Comparison of ENCODE assay signal across 29 mouse cellular contexts in genomic region chr10:67851079-67851478, GRCm38 (mm10).
DNase-seq lines count a peak whose midpoint lies in the region; ATAC-seq and TF ChIP-seq lines count a peak whose summit lies in the region.
"Had no signal": no experiment of that assay in that cellular context is flagged by ENCODE, and none has a peak within 500 bp of the region (broad histone marks: within the 10 kb centered on the region; RNA-seq: fewer than 3 reads in every experiment).

No protein-coding gene starts in this region.

- H3K4me3 ChIP-seq in kidney, embryonic 14.5 days (ENCODE audit: low read length), result no peak overlapping the region
- H3K4me3 ChIP-seq in midbrain, embryonic 11.5 days (ENCODE audit: low read depth, low read length), result no peak overlapping the region
- no peak overlapping the region for H3K4me3 ChIP-seq in midbrain, postnatal 0 days (ENCODE audit: low read depth, low read length)
- no peak overlapping the region for H3K4me3 ChIP-seq in embryonic facial prominence, embryonic 10.5 days
- no peak overlapping the region for H3K4me3 ChIP-seq in stomach, postnatal 0 days (ENCODE audit: low read depth, low read length)
- H3K4me3 ChIP-seq: embryonic facial prominence, embryonic 12.5 days; forebrain, embryonic 15.5 days; heart, adult 2 months; heart, embryonic 13.5 days; hindbrain, embryonic 15.5 days; intestine, embryonic 15.5 days; kidney, embryonic 15.5 days; limb, embryonic 13.5 days; liver, embryonic 12.5 days; lung, embryonic 15.5 days; midbrain, embryonic 13.5 days; neural tube, embryonic 12.5 days had no signal

- DNase-seq in kidney, adult 11 months, result no peak
- DNase-seq in midbrain, embryonic 11.5 days (ENCODE audit: low spot score, missing footprints), result no peak
- DNase-seq in midbrain, postnatal 0 days (ENCODE audit: low spot score), result no peak
- DNase-seq in embryonic facial prominence, embryonic 10.5 days (ENCODE audit: low spot score), result peak; percentile 28
- DNase-seq in ovary, postnatal 36 days (ENCODE audit: low spot score), result no peak
- no peak for DNase-seq in stomach, postnatal 0 days (ENCODE audit: low spot score)
- DNase-seq: adrenal gland, postnatal 10 days; cerebellum, adult 18-20 months; cerebellum, postnatal 25 days; gastrocnemius, postnatal 14 days; heart, adult 2 months; heart, postnatal 14 days; kidney, postnatal 4 days; retina, postnatal 1 day; right cerebral cortex, postnatal 25 days; thymus, adult 18-20 months; thymus, postnatal 36 days had no signal

- 39% methylated on average over 6 of the region's 6 CpGs for WGBS in kidney, embryonic 14.5 days
- WGBS in midbrain, embryonic 11.5 days, result 48% methylated on average over 6 of the region's 6 CpGs
- WGBS in midbrain, postnatal 0 days, result 52% methylated on average over 6 of the region's 6 CpGs
- WGBS in embryonic facial prominence, embryonic 10.5 days, result 66% methylated on average over 6 of the region's 6 CpGs
- WGBS in stomach, postnatal 0 days, result 66% methylated on average over 6 of the region's 6 CpGs

- no peak for TF ChIP-seq EP300 in stomach, postnatal 0 days (optimal IDR thresholded peaks at IDR 0.05)

- H3K4me1 ChIP-seq in kidney, embryonic 14.5 days (ENCODE audit: control insufficient read depth, insufficient read depth, low read length), result no peaks in the 10 kb centered on the region
- no peaks in the 10 kb centered on the region for H3K4me1 ChIP-seq in midbrain, embryonic 11.5 days (ENCODE audit: control insufficient read depth, insufficient read depth, low read length)
- no peaks in the 10 kb centered on the region for H3K4me1 ChIP-seq in midbrain, postnatal 0 days (ENCODE audit: insufficient read depth, low read length)
- peaks cover 22% of the 10 kb centered on the region for H3K4me1 ChIP-seq in embryonic facial prominence, embryonic 10.5 days
- no peaks in the 10 kb centered on the region for H3K4me1 ChIP-seq in stomach, postnatal 0 days (replicated peaks; ENCODE audit: control insufficient read depth, insufficient read depth)
- H3K4me1 ChIP-seq: embryonic facial prominence, embryonic 12.5 days; hindbrain, embryonic 15.5 days; intestine, embryonic 15.5 days; kidney, embryonic 15.5 days; limb, embryonic 13.5 days; liver, embryonic 12.5 days; lung, embryonic 15.5 days; neural tube, embryonic 12.5 days had no signal

- no peak overlapping the region for H3K27ac ChIP-seq in kidney, embryonic 14.5 days (ENCODE audit: low read depth, low read length)
- no peak overlapping the region for H3K27ac ChIP-seq in midbrain, embryonic 11.5 days (ENCODE audit: low read depth, low read length)
- H3K27ac ChIP-seq in midbrain, postnatal 0 days (ENCODE audit: low read depth, low read length), result no peak overlapping the region
- H3K27ac ChIP-seq in embryonic facial prominence, embryonic 10.5 days (replicated peaks), result no peak overlapping the region
- no peak overlapping the region for H3K27ac ChIP-seq in stomach, postnatal 0 days (replicated peaks)
- H3K27ac ChIP-seq: embryonic facial prominence, embryonic 12.5 days; forebrain, embryonic 15.5 days; heart, adult 2 months; heart, embryonic 13.5 days; hindbrain, embryonic 15.5 days; intestine, embryonic 15.5 days; kidney, embryonic 15.5 days; limb, embryonic 13.5 days; liver, embryonic 12.5 days; lung, embryonic 15.5 days; midbrain, embryonic 13.5 days; neural tube, embryonic 12.5 days had no signal

- no peak overlapping the region for H3K9ac ChIP-seq in kidney, embryonic 14.5 days (ENCODE audit: low read depth, low read length)
- no peak overlapping the region for H3K9ac ChIP-seq in midbrain, embryonic 11.5 days (ENCODE audit: low read length)
- no peak overlapping the region for H3K9ac ChIP-seq in midbrain, postnatal 0 days (replicated peaks; ENCODE audit: low read length, poor library complexity, severe bottlenecking)
- no peak overlapping the region for H3K9ac ChIP-seq in stomach, postnatal 0 days (ENCODE audit: low read length)
- H3K9ac ChIP-seq: embryonic facial prominence, embryonic 12.5 days; forebrain, embryonic 15.5 days; heart, embryonic 13.5 days; hindbrain, embryonic 15.5 days; intestine, embryonic 15.5 days; kidney, embryonic 15.5 days; limb, embryonic 13.5 days; liver, embryonic 12.5 days; lung, embryonic 15.5 days; midbrain, embryonic 13.5 days; neural tube, embryonic 12.5 days had no signal

- TF ChIP-seq CTCF in midbrain, postnatal 0 days (IDR thresholded peaks at IDR 0.05), result no peak
- TF ChIP-seq CTCF in stomach, postnatal 0 days (IDR thresholded peaks at IDR 0.05; ENCODE audit: low read depth), result no peak

- H3K27me3 ChIP-seq in kidney, embryonic 14.5 days (ENCODE audit: control insufficient read depth, insufficient read depth, low read length), result no peaks in the 10 kb centered on the region
- H3K27me3 ChIP-seq in midbrain, embryonic 11.5 days (ENCODE audit: control insufficient read depth, insufficient read depth, low read length), result no peaks in the 10 kb centered on the region
- H3K27me3 ChIP-seq in midbrain, postnatal 0 days (ENCODE audit: insufficient read depth, low read length), result no peaks in the 10 kb centered on the region
- no peaks in the 10 kb centered on the region for H3K27me3 ChIP-seq in embryonic facial prominence, embryonic 10.5 days (replicated peaks; ENCODE audit: low read depth, poor library complexity, severe bottlenecking)
- no peaks in the 10 kb centered on the region for H3K27me3 ChIP-seq in stomach, postnatal 0 days (ENCODE audit: control insufficient read depth, insufficient read depth, low read length)
- H3K27me3 ChIP-seq: embryonic facial prominence, embryonic 12.5 days; forebrain, embryonic 15.5 days; heart, embryonic 13.5 days; hindbrain, embryonic 15.5 days; intestine, embryonic 15.5 days; kidney, embryonic 15.5 days; limb, embryonic 13.5 days; liver, embryonic 12.5 days; lung, embryonic 15.5 days; midbrain, embryonic 13.5 days; neural tube, embryonic 12.5 days had no signal

- peak; percentile 57 for ATAC-seq in kidney, embryonic 14.5 days (ENCODE audit: low FRiP score, low TSS enrichment)
- ATAC-seq in midbrain, embryonic 11.5 days (ENCODE audit: low FRiP score), result 0 out of 2 replicates have a peak, but pooled peaks have one; percentile 40
- ATAC-seq in midbrain, postnatal 0 days (ENCODE audit: low FRiP score), result no peak
- no peak for ATAC-seq in stomach, postnatal 0 days (ENCODE audit: low FRiP score, low TSS enrichment)
- ATAC-seq: forebrain, embryonic 15.5 days; intestine, embryonic 15.5 days; liver, embryonic 12.5 days; midbrain, embryonic 13.5 days had no signal

- no peak overlapping the region for H3K4me2 ChIP-seq in kidney, embryonic 14.5 days (replicated peaks; ENCODE audit: low read depth, low read length)
- no peak overlapping the region for H3K4me2 ChIP-seq in midbrain, embryonic 11.5 days
- H3K4me2 ChIP-seq in midbrain, postnatal 0 days (ENCODE audit: low read depth, low read length, poor library complexity, severe bottlenecking), result no peak overlapping the region
- H3K4me2 ChIP-seq in stomach, postnatal 0 days (replicated peaks; ENCODE audit: low read depth), result no peak overlapping the region
- H3K4me2 ChIP-seq: embryonic facial prominence, embryonic 12.5 days; forebrain, embryonic 15.5 days; heart, embryonic 13.5 days; hindbrain, embryonic 15.5 days; intestine, embryonic 15.5 days; kidney, embryonic 15.5 days; limb, embryonic 13.5 days; liver, embryonic 12.5 days; lung, embryonic 15.5 days; midbrain, embryonic 13.5 days; neural tube, embryonic 12.5 days had no signal

- no peaks in the 10 kb centered on the region for H3K9me3 ChIP-seq in kidney, embryonic 14.5 days (ENCODE audit: control insufficient read depth, low read length)
- H3K9me3 ChIP-seq in midbrain, embryonic 11.5 days (ENCODE audit: control insufficient read depth, low read length), result no peaks in the 10 kb centered on the region
- H3K9me3 ChIP-seq in midbrain, postnatal 0 days (ENCODE audit: low read length), result no peaks in the 10 kb centered on the region
- H3K9me3 ChIP-seq in embryonic facial prominence, embryonic 10.5 days, result no peaks in the 10 kb centered on the region
- no peaks in the 10 kb centered on the region for H3K9me3 ChIP-seq in stomach, postnatal 0 days (ENCODE audit: control insufficient read depth, low read length)
- H3K9me3 ChIP-seq: embryonic facial prominence, embryonic 12.5 days; forebrain, embryonic 15.5 days; heart, embryonic 13.5 days; hindbrain, embryonic 15.5 days; intestine, embryonic 15.5 days; kidney, embryonic 15.5 days; limb, embryonic 13.5 days; liver, embryonic 12.5 days; lung, embryonic 15.5 days; midbrain, embryonic 13.5 days; neural tube, embryonic 12.5 days had no signal

- no peaks in the 10 kb centered on the region for H3K36me3 ChIP-seq in kidney, embryonic 14.5 days (ENCODE audit: control insufficient read depth, insufficient read depth, low read length)
- no peaks in the 10 kb centered on the region for H3K36me3 ChIP-seq in midbrain, embryonic 11.5 days (ENCODE audit: control insufficient read depth, insufficient read depth, low read length)
- H3K36me3 ChIP-seq in midbrain, postnatal 0 days (ENCODE audit: insufficient read depth, low read length), result no peaks in the 10 kb centered on the region
- H3K36me3 ChIP-seq in embryonic facial prominence, embryonic 10.5 days (replicated peaks), result no peaks in the 10 kb centered on the region
- H3K36me3 ChIP-seq in stomach, postnatal 0 days (ENCODE audit: control insufficient read depth, insufficient read depth, low read length), result no peaks in the 10 kb centered on the region
- H3K36me3 ChIP-seq: embryonic facial prominence, embryonic 12.5 days; forebrain, embryonic 15.5 days; heart, embryonic 13.5 days; hindbrain, embryonic 15.5 days; intestine, embryonic 15.5 days; kidney, embryonic 15.5 days; limb, embryonic 13.5 days; liver, embryonic 12.5 days; lung, embryonic 15.5 days; midbrain, embryonic 13.5 days; neural tube, embryonic 12.5 days had no signal

Comparison
In these comparisons a context has a peak if more than half of its experiments do, and no peak if none do; other contexts are left out.
1. ATAC-seq: peak in kidney, embryonic 14.5 days (single experiment) and midbrain, embryonic 11.5 days (single experiment); none in midbrain, postnatal 0 days (single experiment) and stomach, postnatal 0 days (single experiment).